Mouse (Mus musculus) ovary, adult 18-20 months (tissue): ENCODE results near the gene Hist1h2ad.

Experiments
- DNase-seq: peaks from one replicate; pipeline ENCODE4 v3.0.0; 2022; ENCODE audit warnings: low spot score, mixed read lengths

The Hist1h2ad gene

DNA sequence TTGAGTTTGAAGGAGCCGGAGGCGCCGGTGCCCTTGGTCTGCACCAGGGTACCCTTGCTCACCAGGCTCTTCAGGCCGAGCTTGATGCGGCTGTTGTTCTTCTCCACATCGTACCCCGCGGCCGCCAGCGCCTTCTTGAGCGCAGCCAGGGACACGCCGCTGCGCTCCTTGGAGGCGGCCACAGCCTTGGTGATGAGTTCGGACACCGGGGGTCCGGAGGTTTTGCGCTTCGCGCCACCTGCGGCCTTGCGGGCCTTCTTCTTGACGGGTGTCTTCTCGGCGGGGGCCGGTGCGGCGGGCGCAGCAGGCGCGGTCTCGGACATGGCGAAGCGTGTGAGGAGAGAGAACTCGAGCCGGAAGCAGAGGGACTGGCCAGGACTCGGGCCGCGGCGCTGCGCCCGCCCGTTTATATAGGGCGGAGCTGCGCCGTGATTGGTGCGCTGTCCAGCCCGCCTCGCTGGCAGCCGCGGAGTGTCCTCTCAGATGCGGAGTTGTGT, 48.0 kb downstream of the Hist1h2ad start, which contains the start of gene Hist1h1e:
Gene Hist1h1e, minus strand, starts transcription at position 384 of the 497 bp plus-strand sequence.
- peak; percentile 77 for DNase-seq

DNA sequence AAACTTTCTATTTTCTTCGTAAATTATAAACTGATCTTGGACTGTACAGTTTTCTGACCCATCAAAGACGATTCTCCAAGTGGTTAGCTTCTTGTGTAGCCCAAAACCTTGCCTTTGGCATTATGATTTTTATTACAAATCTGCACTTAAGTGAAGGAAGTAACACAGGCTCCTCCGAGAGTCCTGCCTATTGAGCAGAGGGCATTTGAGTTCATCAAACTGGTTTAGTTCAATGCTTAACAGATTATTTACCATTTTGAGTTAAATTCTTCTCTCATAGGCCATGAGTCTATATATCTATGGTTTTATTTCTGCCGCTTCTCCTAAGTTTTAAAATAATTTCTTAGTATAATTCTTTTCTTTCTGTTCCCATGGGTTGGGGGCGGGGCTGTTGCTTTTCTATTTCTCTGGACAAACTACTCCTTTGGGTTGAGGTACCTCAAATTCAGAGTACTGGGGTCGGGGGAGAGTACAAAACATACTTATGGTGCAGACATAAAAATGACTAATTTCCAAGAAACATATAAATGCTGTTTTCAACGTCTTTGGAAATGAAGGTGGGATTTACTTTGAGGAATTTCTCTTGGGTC, 48.8 kb downstream of the Hist1h2ad start:
- DNase-seq: no peak
